Mouse (Mus musculus) liver, embryonic 14.5 days (tissue): ENCODE measurements around the gene Ier2.
"Not testable (repeated sequence)": the region's sequence is repeated elsewhere in the genome, so short reads cannot be mapped to it uniquely, and the experiment has no call there.

Source experiments
- CTCF ChIP-seq: IDR thresholded peaks from 2 replicates; pipeline ENCODE4 v1.5.1; 2016; ENCODE audit warnings: antibody characterized with exemption, low read depth, control low read depth
- EP300 ChIP-seq: IDR thresholded peaks from 2 replicates; pipeline ENCODE4 v1.6.1; 2016; ENCODE audit warnings: antibody characterized with exemption, low read depth

DNA sequence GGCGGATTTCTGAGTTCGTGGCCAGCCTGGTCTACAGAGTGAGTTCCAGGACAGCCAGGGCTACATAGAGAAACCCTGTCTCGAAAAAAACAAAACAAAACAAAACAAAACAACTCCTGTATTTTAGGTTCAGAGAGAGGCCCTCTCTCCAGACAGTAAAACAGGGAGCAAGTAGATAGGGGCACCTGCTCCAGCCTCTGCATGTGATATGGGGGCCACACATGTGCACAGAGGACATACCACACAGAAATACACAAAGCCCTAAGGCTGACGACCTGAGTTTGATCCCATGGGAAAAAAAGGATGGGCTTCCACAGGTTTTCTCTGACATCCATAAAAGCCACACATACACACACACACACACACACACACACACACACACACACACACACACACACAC lies 39.2 kb downstream of the Ier2 start:
- TF ChIP-seq EP300, CTCF: not testable (repeated sequence)
